Mouse (Mus musculus) erythroblast, embryonic 14.5 days (primary cell): ENCODE results near the gene Arap1. TPM values are rescaled to one million over a fixed set of nuclear protein-coding genes. Genes with fewer than 3 reads are reported as not detected.

Experiments used
- H3K27me3 ChIP-seq: 2 replicates; pipeline ENCODE4 v1.6.1; 2012; ENCODE audit warnings: inconsistent platforms; ENCODE audit not compliant: control insufficient read depth
- H3K36me3 ChIP-seq: 2 replicates; pipeline ENCODE4 v1.6.1; 2012; ENCODE audit warnings: mild to moderate bottlenecking, inconsistent platforms; ENCODE audit not compliant: control insufficient read depth
- H3K4me1 ChIP-seq: 2 replicates; pipeline ENCODE4 v1.6.1; 2012; ENCODE audit warnings: inconsistent platforms; ENCODE audit not compliant: control insufficient read depth
- H3K4me3 ChIP-seq: replicated peaks from 2 replicates; pipeline ENCODE3; 2012; ENCODE audit warnings: moderate library complexity, mild to moderate bottlenecking, inconsistent platforms
- H3K9me3 ChIP-seq: 2 replicates; pipeline ENCODE4 v1.6.1; 2012; ENCODE audit warnings: low read length, inconsistent platforms, mixed read lengths; ENCODE audit not compliant: control insufficient read depth
- GATA1 ChIP-seq: IDR thresholded peaks from 2 replicates; pipeline ENCODE4 v1.6.1; 2012; ENCODE audit warnings: low read length, inconsistent platforms, mixed read lengths
- TAL1 ChIP-seq: IDR thresholded peaks from 3 replicates; pipeline ENCODE4 v1.6.1; 2012; ENCODE audit warnings: low read length, inconsistent platforms, mixed read lengths
- polyA plus RNA-seq: library from polyadenylated mRNA; stranded (reverse); fragments of >175 nt; gene quantifications from 2 replicates; pipeline ENCODE4 v1.2.3, GENCODE M21; 2012

Gene Arap1
- polyA plus RNA-seq, 1 experiment: 1.1 TPM

DNA sequence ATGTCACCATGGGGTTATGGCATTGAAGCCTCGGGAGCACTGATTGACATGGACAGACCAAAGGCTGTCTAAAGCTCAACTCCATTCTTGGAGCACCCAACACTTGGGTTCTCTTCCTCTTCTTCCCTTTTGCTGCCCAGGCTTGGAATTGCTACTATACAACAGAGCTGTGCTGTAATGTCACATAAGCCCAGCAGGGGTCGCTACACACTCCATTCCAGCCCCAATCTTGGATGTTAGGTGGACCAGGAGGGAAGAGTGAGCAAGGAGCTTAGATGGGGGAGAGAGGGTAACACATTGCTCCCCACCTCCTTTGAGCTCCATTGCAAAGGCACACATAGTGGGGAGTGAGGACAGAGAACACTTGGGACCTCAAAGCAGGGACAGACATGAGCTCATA lies 79.9 kb downstream of the Arap1 start:
- Histone ChIP-seq H3K27me3 (peaks cover 3% of the 10 kb centered on the region), H3K9me3 (no peaks in the 10 kb centered on the region), H3K36me3 (no peaks in the 10 kb centered on the region), H3K4me1 (no peaks in the 10 kb centered on the region; the same call in 1 of the 2 replicates), H3K4me3 (no peak overlapping the region)
- TF ChIP-seq TAL1: no peak
- no peak for TF ChIP-seq GATA1

DNA sequence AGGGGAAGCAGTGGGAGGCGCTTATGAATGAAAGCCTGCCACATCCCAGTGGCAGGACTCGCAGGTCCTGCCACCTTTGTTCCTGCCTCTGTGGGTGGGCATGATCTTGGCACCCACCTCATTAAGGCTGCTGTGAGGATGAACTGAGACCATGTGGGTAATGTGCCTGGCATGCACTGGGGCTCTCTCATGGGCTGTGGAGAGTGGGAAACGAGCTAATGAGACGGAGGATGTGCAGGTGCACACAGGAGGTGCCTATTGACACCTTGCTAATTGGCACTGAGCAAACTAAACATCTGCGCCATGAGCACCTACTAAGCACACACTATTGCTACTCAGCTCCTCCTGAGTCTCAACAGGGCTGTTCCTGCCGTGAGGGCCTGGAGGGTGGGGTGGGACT lies 87.2 kb downstream of the Arap1 start:
- Histone ChIP-seq H3K4me3 (no peak overlapping the region), H3K4me1 (no peaks in the 10 kb centered on the region), H3K9me3 (no peaks in the 10 kb centered on the region), H3K36me3 (no peaks in the 10 kb centered on the region), H3K27me3 (no peaks in the 10 kb centered on the region)
- TF ChIP-seq TAL1: no peak
- no peak for TF ChIP-seq GATA1

DNA sequence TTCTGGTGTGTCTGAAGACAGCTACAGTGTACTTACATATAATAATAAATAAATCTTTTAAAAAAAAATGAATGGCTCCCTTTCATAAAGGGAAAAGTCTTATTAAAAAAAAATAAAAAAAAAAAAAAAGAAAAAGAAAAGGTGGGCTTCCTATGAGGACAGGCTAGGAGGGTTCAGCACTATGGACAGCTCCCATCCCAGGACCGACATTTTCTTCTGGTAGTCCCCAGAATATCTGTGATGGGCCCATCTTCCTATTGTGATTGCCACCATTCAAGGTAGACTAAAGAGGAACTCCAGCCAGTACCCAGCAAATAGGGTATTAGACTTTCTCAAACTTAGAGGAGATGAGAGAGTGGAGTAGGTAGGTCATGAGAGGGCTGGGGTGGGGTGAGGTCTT lies 90.0 kb downstream of the Arap1 start:
- H3K4me3 ChIP-seq: no peak overlapping the region
- no peak for TF ChIP-seq TAL1
- no peak for TF ChIP-seq GATA1
- no peaks in the 10 kb centered on the region for H3K4me1 ChIP-seq
- H3K9me3 ChIP-seq: no peaks in the 10 kb centered on the region
- H3K36me3 ChIP-seq: no peaks in the 10 kb centered on the region
- no peaks in the 10 kb centered on the region for H3K27me3 ChIP-seq

DNA sequence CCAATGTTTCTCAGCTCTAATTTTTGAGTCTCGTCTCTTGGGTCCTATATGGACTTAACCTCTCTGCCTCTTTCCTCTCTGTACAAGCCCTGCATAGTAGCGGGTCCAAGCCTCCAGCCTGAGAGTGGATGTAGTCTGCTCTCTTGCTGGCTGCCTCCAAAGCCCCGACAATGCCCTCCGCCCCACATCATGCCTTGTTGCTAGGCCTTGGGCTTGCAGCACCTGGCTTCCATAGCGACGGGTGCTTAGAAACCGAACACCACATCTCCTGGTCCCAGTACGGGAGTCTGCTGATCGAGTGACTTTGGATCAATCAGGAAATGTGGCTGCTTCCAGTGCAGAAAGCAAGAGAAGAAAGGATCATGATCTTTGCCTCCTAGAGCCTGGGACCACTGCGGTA lies 95.2 kb downstream of the Arap1 start:
- no peaks in the 10 kb centered on the region for H3K27me3 ChIP-seq
- TF ChIP-seq GATA1 (no peak), TAL1 (no peak)
- H3K4me3 ChIP-seq: no peak overlapping the region
- H3K4me1 ChIP-seq: no peaks in the 10 kb centered on the region
- no peaks in the 10 kb centered on the region for H3K36me3 ChIP-seq
- no peaks in the 10 kb centered on the region for H3K9me3 ChIP-seq

DNA sequence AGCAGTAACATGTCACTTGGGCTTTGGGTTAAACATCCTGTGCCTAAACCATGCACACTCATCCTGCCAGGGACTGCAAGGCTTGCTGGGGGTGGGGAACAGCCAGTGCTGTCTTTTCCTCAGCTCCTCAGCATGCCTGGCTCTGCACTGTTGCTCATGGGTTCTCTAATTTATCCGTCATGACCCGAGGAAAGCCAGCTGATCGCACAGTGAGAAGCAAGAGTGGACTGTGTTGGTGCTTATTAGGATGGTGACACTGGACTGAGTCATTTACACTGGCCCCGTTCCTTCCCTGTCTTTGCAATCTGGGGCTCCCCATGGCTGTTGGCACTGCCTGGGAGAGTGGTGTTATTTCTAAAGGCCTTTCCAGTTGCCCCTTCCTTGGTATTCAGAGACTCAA lies 96.3 kb downstream of the Arap1 start:
- Histone ChIP-seq H3K9me3 (no peaks in the 10 kb centered on the region), H3K36me3 (no peaks in the 10 kb centered on the region), H3K4me3 (no peak overlapping the region), H3K27me3 (no peaks in the 10 kb centered on the region), H3K4me1 (no peaks in the 10 kb centered on the region)
- TF ChIP-seq GATA1 (no peak), TAL1 (no peak)

DNA sequence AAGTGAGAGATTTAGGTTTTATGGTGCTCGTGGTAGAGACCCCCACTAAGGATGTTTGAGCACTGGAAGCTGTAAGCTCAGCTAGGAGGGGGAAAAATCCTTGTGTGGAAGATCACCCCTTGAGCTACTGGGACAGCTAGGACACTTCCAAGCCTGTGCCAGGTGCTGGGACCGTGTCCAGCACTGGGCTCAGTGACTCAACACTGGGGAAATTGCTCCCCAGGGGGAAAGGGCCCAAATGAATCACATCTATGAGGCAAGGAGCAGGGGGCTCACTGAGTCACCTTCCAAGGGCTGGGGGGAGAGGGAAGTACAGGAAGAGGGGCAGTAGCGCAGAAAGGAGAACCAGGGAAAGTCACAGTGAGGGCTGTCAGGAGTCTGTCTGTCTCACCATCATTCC lies 102.0 kb downstream of the Arap1 start:
- Histone ChIP-seq H3K9me3 (no peaks in the 10 kb centered on the region), H3K27me3 (peaks cover 46% of the 10 kb centered on the region), H3K4me3 (no peak overlapping the region), H3K4me1 (peaks cover 7% of the 10 kb centered on the region), H3K36me3 (no peaks in the 10 kb centered on the region)
- TF ChIP-seq TAL1: no peak
- TF ChIP-seq GATA1: no peak

DNA sequence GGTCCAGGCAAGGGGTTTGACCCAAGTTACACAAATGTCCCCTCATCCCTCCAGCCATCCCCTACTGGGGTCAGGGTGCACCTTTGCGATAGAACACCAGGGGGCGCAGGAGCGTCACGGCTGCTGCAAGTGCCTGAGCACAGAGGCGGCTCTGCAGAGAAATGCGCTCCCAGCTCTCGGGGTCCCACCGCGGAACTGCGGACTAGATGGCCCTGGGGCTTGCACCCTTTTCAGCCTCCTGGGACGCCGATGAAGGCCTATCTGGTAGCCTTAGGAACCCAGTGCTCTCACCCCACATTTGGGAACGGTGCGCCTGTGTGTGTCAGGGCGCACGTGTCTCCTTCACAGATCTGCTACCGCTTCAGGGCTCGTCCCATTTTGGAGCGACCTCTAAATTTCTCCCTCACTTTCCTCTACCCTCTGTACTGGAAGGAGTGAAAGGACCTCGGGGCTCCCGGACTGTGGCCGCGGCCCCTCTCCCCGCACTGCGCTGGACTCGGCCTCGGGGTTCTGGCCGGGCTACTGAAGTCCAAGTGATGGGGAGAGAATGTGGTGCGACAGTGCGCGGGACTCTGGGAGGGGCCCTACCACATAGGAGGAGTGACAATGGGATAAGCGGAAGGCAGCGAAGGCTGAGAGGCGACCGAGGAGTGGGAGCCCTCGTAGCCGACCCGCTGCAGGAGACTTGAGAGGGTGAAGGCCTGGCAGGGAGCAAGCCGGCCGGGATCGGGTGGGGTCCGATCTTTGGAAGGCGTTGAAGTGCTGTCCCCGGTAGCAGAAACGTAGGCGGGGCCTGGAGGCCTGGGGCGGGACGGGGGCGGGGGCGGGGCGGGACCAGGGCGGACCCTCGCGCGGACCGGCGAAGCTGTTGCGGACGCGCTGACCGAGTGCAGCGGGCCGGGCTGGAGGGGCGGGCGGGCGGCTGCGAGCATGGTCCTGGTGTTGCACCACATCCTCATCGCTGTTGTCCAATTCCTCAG lies 102.8 kb downstream of the Arap1 start:
- TF ChIP-seq TAL1: no peak
- TF ChIP-seq GATA1: no peak

DNA sequence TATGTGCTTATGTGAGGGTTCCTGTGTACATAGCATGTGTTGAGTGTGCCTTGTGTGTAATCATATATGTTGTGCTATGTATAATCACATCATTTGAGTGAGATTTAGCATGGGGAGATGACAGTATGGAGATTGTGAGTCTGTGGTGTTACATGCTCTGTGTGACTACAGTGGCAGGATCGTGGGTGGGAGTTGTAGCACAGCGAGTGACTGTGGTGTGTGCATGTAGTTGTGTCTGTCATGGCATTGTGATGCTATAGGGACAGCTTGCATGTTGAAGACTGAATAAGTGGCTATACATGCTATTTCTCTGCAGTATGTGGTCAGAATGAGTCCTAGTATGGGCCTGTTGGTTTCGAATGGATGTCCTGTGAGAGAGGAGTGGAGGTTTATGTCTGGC lies 104.8 kb downstream of the Arap1 start:
- Histone ChIP-seq H3K4me1 (peaks cover 7% of the 10 kb centered on the region), H3K9me3 (no peaks in the 10 kb centered on the region), H3K36me3 (no peaks in the 10 kb centered on the region), H3K27me3 (peaks cover 52% of the 10 kb centered on the region), H3K4me3 (no peak overlapping the region)
- TF ChIP-seq TAL1: no peak
- TF ChIP-seq GATA1: no peak

More for the DNA sequence above, 102.8 kb downstream of the Arap1 start:
- Histone ChIP-seq H3K27me3 (peaks cover 48% of the 10 kb centered on the region), H3K4me1 (peaks cover 7% of the 10 kb centered on the region), H3K36me3 (no peaks in the 10 kb centered on the region), H3K4me3 (peak overlapping the region; percentile 47), H3K9me3 (no peaks in the 10 kb centered on the region)

DNA sequence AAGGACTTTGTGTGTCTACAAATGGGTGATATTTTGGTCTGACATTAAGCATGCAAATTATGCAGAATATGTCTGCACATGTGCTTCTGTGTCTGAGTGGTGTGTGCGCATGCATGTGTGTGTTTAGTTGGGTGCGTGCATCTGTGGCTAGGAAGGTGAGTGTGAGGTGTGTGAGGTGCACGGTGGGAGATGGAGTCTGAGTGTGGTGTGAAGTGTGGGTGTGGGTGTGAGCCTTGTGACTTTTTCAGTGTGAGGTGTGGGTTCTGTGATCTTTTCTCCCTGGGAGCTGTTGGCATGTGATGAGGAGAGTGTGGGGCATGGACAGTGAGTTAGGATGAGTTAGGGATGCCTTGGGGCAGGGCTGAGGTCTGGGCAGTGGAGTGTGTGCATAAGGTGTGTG lies 105.4 kb downstream of the Arap1 start:
- Histone ChIP-seq H3K27me3 (peaks cover 52% of the 10 kb centered on the region), H3K36me3 (no peaks in the 10 kb centered on the region), H3K9me3 (no peaks in the 10 kb centered on the region), H3K4me1 (peaks cover 7% of the 10 kb centered on the region), H3K4me3 (no peak overlapping the region)
- TF ChIP-seq TAL1 (no peak), GATA1 (no peak)

DNA sequence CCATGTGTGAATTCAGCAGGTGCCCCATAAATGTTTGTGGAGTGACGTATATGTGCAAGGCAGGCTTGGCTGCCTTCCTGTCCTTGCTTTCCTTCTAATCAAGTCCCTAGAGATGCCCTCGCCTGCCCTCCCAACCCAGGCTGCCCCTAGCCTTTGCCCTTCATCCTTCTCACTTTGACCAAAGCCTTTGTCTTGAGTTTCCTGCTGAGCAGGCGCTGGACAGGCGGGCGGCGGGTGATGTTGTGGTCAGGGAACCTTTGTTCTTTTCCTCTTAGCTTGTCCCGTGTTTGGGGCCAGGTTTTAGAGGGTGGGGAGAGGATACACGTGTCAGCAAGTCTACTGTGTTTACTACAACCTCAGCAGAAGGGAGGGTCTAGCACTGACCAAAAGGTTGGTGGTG lies 105.9 kb downstream of the Arap1 start:
- peaks cover 52% of the 10 kb centered on the region for H3K27me3 ChIP-seq
- no peak overlapping the region for H3K4me3 ChIP-seq
- TF ChIP-seq GATA1 (no peak), TAL1 (no peak)
- peaks cover 7% of the 10 kb centered on the region for H3K4me1 ChIP-seq
- no peaks in the 10 kb centered on the region for H3K36me3 ChIP-seq
- H3K9me3 ChIP-seq: no peaks in the 10 kb centered on the region
